Mouse (Mus musculus) WW6 (cell line): Measurements from ENCODE around the gene Casp9.

Experiments
- DNase-seq: peaks from one replicate; pipeline ENCODE4 v3.0.0-alpha.2; 2013; ENCODE audit warnings: low read depth, low spot score

Casp9 gene

DNA sequence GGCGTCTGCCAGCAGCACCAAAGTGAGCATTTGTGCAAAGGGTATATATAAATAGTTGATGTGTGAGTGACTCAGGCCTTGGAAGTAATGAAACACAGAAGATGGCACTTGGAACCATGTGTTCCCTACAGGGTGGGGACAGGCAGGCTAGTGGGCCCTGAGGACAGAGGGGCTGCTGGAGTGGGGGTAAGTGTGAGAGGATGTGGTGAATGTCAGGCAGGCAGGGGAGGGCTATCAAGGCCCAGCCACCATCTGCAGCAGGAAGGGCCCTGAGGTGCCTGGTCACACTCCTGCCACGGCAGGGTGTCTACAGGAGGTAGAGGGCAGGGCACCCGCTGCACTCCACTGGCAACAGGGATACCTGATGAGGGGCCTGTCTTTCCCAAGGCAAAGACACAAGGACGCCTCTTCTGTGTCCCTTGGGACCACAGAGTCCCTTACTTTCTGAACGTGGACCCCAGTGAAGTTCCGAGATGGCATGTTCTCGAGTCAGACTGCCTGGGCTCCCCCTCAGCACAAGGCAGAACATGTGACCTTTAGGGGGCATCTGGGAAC lies 70.4 kb downstream of the Casp9 start:
- DNase-seq = no peak

DNA sequence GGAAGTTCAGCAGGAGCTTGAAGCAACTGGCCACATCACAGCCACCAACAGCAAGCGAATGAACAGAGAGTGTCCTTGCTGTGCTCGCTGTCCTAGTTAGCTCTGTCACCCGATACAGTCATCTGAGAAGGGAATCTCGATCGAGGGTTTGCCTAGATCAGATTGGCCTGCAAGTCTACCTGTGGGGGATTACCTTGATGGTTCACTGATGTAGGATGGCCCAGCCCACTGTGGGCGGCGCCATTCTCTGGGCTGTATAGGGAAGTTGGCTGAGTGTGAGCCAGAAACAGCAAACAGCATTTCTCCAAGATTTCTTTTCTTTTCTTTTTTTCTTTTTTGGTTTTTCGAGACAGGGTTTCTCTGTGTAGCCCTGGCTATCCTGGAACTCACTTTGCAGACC lies 71.1 kb downstream of the Casp9 start:
- no peak for DNase-seq

DNA sequence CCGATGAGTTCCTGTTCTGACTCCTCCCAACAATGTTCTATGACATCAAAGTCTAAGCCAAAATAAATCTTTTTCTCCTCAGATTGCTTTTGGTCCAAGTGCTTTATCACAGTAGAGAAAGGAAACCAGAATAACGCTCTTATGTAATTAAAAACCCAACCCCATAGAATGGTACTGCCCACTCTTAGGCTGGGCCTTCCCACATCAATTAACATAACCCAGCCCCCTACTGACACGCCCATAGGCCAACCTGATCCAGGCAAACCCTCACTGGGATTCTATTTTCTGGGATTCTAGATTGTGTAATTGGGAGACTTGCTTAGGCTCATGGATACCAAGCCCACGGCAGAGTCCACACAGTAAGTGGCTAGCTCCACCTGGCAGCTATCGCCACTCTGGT lies 71.6 kb downstream of the Casp9 start:
- DNase-seq = no peak
